Mouse (Mus musculus): ENCODE results near the gene Prss8. TPM values are rescaled to one million over a fixed set of nuclear protein-coding genes. Genes with fewer than 3 reads are reported as not detected.
"Not testable (repeated sequence)": the region's sequence is repeated elsewhere in the genome, so short reads cannot be mapped to it uniquely, and the experiment has no call there.

Prss8 gene
- total RNA-seq, 2 experiments from 2014 or later: 0.26 to 0.38 TPM

GRCm38 (mm10) chr7:127903971-127904796 lies 25.7 kb downstream of the Prss8 start, which contains the start of gene Bckdk:
Bckdk (plus strand) TSS chr7:127904082.
- peak; percentile 70 to 78 for DNase-seq (ENCODE audit: extremely low spot score in 1 of 2, low spot score in 2 of 2)
- peak; percentile 8; the same call in 1 of the 2 replicates for TF ChIP-seq CTCF (IDR thresholded peaks at IDR 0.05)
- Histone ChIP-seq H3K4me3 (peak within 1 kb of the TSS; percentile 95), H3K27ac (peak within 1 kb of the TSS; percentile 96)
- intact Hi-C loops (cut with DNase I): no loop called here

- TF ChIP-seq CTCF (IDR thresholded peaks at IDR 0.05): no peak
- intact Hi-C loops (cut with DNase I): no loop called here
- H3K27ac ChIP-seq: no peak overlapping the region
- H3K4me3 ChIP-seq: no peak overlapping the region
- DNase-seq (ENCODE audit: extremely low spot score in 1 of 2, low spot score in 2 of 2): no peak
Measured at GRCm38 (mm10) chr7:127901772-127902171, 28.1 kb downstream of the Prss8 start.

GRCm38 (mm10) chr7:127899997-127900396 lies 29.9 kb downstream of the Prss8 start:
- no peak overlapping the region for H3K27ac ChIP-seq
- no peak overlapping the region for H3K4me3 ChIP-seq
- no peak for TF ChIP-seq CTCF (IDR thresholded peaks at IDR 0.05)
- intact Hi-C loops (cut with DNase I): no loop called here
- no peak for DNase-seq (ENCODE audit: extremely low spot score in 1 of 2, low spot score in 2 of 2)

GRCm38 (mm10) chr7:127898179-127898956 lies 31.5 kb downstream of the Prss8 start:
- no peak overlapping the region for H3K4me3 ChIP-seq
- intact Hi-C loops (cut with DNase I): no loop called here
- TF ChIP-seq CTCF (IDR thresholded peaks at IDR 0.05): no peak

GRCm38 (mm10) chr7:127897542-127897941 lies 32.4 kb downstream of the Prss8 start:
- no peak for DNase-seq (ENCODE audit: extremely low spot score in 1 of 2, low spot score in 2 of 2)
- no peak for TF ChIP-seq CTCF (IDR thresholded peaks at IDR 0.05)
- Histone ChIP-seq H3K4me3 (no peak overlapping the region), H3K27ac (no peak overlapping the region)
- intact Hi-C loops (cut with DNase I): no loop called here

More at GRCm38 (mm10) chr7:127898179-127898956, 31.5 kb downstream of the Prss8 start:
- no peak for DNase-seq (ENCODE audit: extremely low spot score in 1 of 2, low spot score in 2 of 2)
- H3K27ac ChIP-seq: no peak overlapping the region

GRCm38 (mm10) chr7:127896384-127896783 lies 33.5 kb downstream of the Prss8 start:
- peak in 1 of 2 experiments; percentile 51 for DNase-seq (ENCODE audit: extremely low spot score in 1 of 2, low spot score in 2 of 2)
- TF ChIP-seq CTCF (IDR thresholded peaks at IDR 0.05): peak; percentile 76
- intact Hi-C loops (cut with DNase I): no loop called here
- no peak overlapping the region for H3K27ac ChIP-seq
- no peak overlapping the region for H3K4me3 ChIP-seq

- intact Hi-C loops (cut with DNase I); DNase-seq (ENCODE audit: extremely low spot score in 1 of 2, low spot score in 2 of 2): not testable (repeated sequence)
- Histone ChIP-seq H3K4me3 (peak overlapping the region; percentile 68), H3K27ac (peak overlapping the region; percentile 47; the same call in 1 of the 2 replicates)
Measured at GRCm38 (mm10) chr7:127895891-127896290, 34.0 kb downstream of the Prss8 start.

- DNase-seq (ENCODE audit: extremely low spot score in 1 of 2, low spot score in 2 of 2): peak; percentile 89 to 93
- Histone ChIP-seq H3K27ac (peak within 1 kb of the TSS; percentile 78), H3K4me3 (peak within 1 kb of the TSS; percentile 68)
- intact Hi-C loops (cut with DNase I): no loop called here
- TF ChIP-seq CTCF (IDR thresholded peaks at IDR 0.05): peak; percentile 15
Measured at GRCm38 (mm10) chr7:127895442-127895841, 34.5 kb downstream of the Prss8 start, which contains the start of the genes Gm21974 and Vkorc1. Gm21974 (minus strand) TSS chr7:127895454. Vkorc1 (minus strand) TSS chr7:127895617.

GRCm38 (mm10) chr7:127894480-127894879 lies 35.4 kb downstream of the Prss8 start:
- Histone ChIP-seq H3K27ac (no peak overlapping the region), H3K4me3 (peak overlapping the region; percentile 68; the same call in 1 of the 2 replicates)
- no peak for TF ChIP-seq CTCF (IDR thresholded peaks at IDR 0.05)
- intact Hi-C loops (cut with DNase I): no loop called here
- DNase-seq (ENCODE audit: extremely low spot score in 1 of 2, low spot score in 2 of 2): no peak

GRCm38 (mm10) chr7:127890798-127891197 lies 39.1 kb downstream of the Prss8 start, which contains the start of gene Prss53:
Prss53 (minus strand) TSS chr7:127890970.
- DNase-seq (ENCODE audit: extremely low spot score in 1 of 2, low spot score in 2 of 2): no peak
- H3K27ac ChIP-seq: no peak within 1 kb of the TSS
- no peak for TF ChIP-seq CTCF (IDR thresholded peaks at IDR 0.05)
- H3K4me3 ChIP-seq: no peak within 1 kb of the TSS
- intact Hi-C loops (cut with DNase I): no loop called here

- intact Hi-C loops (cut with DNase I): no loop called here
- DNase-seq (ENCODE audit: extremely low spot score in 1 of 2, low spot score in 2 of 2): no peak
- no peak for TF ChIP-seq CTCF (IDR thresholded peaks at IDR 0.05)
- no peak overlapping the region for H3K4me3 ChIP-seq
- H3K27ac ChIP-seq: no peak overlapping the region
Measured at GRCm38 (mm10) chr7:127888821-127889220, 41.1 kb downstream of the Prss8 start.

GRCm38 (mm10) chr7:127887781-127888180 lies 42.1 kb downstream of the Prss8 start:
- no peak overlapping the region for H3K27ac ChIP-seq
- intact Hi-C loops (cut with DNase I): no loop called here
- no peak for DNase-seq (ENCODE audit: extremely low spot score in 1 of 2, low spot score in 2 of 2)
- no peak for TF ChIP-seq CTCF (IDR thresholded peaks at IDR 0.05)
- no peak overlapping the region for H3K4me3 ChIP-seq
